Mouse (Mus musculus) T-helper 17 cell (primary cell): Measurements from ENCODE around the gene Hspa1a.
"Not testable (repeated sequence)": the region's sequence is repeated elsewhere in the genome, so short reads cannot be mapped to it uniquely, and the experiment has no call there.

Experiments used
- in situ Hi-C, 2 experiments: fragments of 300-600 bp; cut with MboI, MseI; formaldehyde crosslinking; loops; 1 replicate in 1 of 2; 2 replicates in 1 of 2; pipeline ENCODE4 v1.15.1; 2025; ENCODE audit warnings: high pct_unique_total_duplicates in 2 of 2

The Hspa1a gene

GRCm38 (mm10) chr17:34972069-34972749, at the start of gene Hspa1a, which contains the start of gene Hspa1l:
Hspa1a (minus strand) TSS chr17:34972156.
Hspa1l (plus strand) TSS chr17:34972703.
- in situ Hi-C loops, result not testable (repeated sequence)

DNA sequence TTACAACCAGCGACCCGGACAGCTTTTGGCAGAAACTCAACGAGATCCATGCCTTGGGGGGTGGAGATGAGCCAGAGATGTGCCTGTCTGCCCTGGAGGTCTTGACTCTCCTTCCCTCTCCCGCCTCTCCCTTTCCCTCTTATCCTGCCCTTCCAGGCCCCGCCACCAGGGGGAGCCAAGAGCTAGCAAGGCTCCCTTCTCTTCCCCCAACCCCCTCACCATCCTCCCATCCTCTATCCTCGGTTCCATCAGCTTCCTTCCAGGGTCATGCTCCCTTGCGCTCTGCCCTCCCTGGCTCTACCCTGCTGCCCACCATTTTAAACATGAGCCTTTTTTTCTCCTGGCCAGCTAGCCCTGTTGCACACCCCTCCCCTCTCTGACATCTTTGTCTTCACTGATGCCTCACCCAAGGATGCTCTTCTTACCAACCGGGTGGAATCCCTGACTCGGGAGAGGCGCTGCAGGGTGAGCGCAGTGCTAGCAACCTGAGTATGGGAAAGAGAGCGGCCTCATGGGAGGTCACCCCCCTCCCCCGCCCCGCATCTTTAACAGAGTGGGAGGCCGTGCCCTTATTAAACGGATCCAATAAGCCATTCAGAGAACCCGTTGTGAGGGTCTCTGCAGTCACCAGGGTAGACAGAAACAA, 49.3 kb upstream of the Hspa1a start:
- in situ Hi-C loops, result loop anchor here (5.0 kb wide), 1 partner anchor 41 kb away; no protein-coding TSS in a partner anchor

DNA sequence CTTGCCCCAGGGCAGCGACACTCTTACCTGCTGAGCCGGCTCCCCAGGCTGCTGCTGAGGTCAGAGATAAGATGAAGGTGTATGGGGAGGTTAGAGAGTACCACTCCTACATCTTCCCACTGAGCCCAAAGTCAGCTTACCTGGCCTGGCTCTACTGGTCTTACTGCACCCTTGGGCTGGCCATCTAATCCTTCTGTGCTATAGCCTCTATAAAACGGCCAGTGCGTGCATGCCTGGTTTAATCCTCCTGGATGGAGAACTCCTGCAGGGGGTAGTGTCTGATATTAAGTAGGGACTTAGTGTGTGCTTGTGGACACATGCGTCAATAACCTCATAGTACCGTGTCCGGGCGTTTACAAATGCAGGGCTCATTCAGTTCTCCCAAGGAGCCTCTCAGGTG, 48.6 kb upstream of the Hspa1a start:
- in situ Hi-C loops, result loop anchor here (5.0 kb wide), 1 partner anchor 42 kb away; no protein-coding TSS in a partner anchor

GRCm38 (mm10) chr17:35019894-35020293, 47.9 kb upstream of the Hspa1a start:
- in situ Hi-C loops, result loop anchor here (5.0 kb wide), 1 partner anchor 42 kb away; no protein-coding TSS in a partner anchor

- in situ Hi-C loops, result no loop called here
Observed at GRCm38 (mm10) chr17:35018171-35018570, 46.2 kb upstream of the Hspa1a start.

GRCm38 (mm10) chr17:35017706-35018030, 45.7 kb upstream of the Hspa1a start:
- in situ Hi-C loops, result no loop called here

GRCm38 (mm10) chr17:35016791-35017705, 45.1 kb upstream of the Hspa1a start:
- in situ Hi-C loops, result no loop called here

GRCm38 (mm10) chr17:35016376-35016775, 44.4 kb upstream of the Hspa1a start, which contains the start of gene Vwa7:
Vwa7 (plus strand) TSS chr17:35016579.
- in situ Hi-C loops, result no loop called here

- in situ Hi-C loops, result no loop called here
Observed at GRCm38 (mm10) chr17:35015296-35015695, 43.3 kb upstream of the Hspa1a start.

GRCm38 (mm10) chr17:35013221-35013620, 41.3 kb upstream of the Hspa1a start:
- in situ Hi-C loops, result no loop called here

GRCm38 (mm10) chr17:35012430-35012829, 40.5 kb upstream of the Hspa1a start:
- in situ Hi-C loops, result no loop called here

GRCm38 (mm10) chr17:35011440-35011839, 39.5 kb upstream of the Hspa1a start:
- in situ Hi-C loops, result no loop called here

DNA sequence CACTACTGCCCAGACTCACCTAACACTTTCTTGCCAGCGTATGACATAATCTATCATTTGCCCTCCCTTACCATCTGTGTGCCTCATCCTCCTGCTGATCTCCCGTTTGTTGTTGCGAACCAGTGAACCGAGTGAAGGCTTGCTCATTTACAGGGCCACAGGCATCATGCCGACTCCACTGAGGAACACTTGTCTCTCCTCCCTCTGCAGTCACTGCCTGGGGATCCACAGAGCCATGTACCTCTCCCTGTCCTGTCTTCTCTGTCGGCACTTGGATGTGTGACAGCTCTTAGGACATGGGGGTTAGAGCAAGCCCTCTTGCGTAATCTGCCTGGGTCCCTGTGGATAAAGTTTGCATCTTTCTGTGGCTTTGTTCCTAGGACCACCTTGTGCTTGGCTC, 37.6 kb upstream of the Hspa1a start:
- in situ Hi-C loops, result loop anchor here in 1 of 2 experiments (10.0 kb wide), 1 partner anchor 225 kb away; the partner anchor contains the start of genes Atp6v1g2 and Nfkbil1

DNA sequence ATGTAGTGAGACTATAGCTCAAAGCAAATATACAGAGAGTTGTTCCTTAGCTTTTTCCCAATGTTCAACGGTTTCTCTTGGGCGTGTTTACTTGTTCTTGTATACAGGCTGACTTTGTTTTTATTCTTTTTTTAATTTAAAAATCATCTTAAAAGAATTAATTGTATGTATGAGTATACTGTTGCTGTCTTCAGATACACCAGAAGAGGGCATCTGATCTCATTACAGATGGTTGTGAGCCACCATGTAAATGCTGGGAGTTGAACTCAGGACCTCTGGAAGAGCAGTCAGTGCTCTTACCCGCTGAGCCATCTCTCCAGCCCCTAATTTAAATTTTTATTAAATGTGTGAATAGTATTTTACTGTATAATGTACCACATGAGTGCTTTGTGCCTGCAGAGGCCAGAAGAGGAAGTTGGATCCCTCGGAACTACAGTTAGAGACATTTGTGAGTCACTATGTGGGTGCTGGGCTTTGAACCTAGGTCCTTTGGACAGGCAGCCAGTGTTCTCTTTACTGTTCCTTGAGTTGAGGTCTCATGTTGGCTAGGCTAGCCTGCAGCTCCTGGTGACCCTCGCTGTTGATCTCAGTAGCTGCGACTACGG, 35.5 kb upstream of the Hspa1a start:
- in situ Hi-C loops, result loop anchor here in 1 of 2 experiments (10.0 kb wide), 1 partner anchor 227 kb away; the partner anchor contains the start of genes Atp6v1g2 and Nfkbil1

DNA sequence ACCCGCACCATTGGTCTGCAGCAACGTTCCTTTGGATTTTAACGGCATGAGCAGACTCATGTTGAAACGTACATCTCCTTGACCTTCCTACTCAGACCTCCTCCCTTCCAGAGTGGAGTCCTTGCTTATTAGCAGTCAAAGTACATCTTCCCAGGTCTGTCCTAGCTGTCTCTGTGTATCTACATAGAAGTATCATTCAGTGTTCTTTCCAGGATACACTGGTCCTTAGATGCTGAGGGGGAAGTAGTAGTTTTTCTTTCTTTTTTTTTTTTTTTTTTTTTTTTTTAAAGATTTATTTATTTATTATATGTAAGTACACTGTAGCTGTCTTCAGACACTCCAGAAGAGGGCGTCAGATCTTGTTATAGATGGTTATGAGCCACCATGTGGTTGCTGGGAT, 33.9 kb upstream of the Hspa1a start:
- in situ Hi-C loops, result loop anchor here in 1 of 2 experiments (10.0 kb wide), 1 partner anchor 229 kb away; the partner anchor contains the start of genes Atp6v1g2 and Nfkbil1

DNA sequence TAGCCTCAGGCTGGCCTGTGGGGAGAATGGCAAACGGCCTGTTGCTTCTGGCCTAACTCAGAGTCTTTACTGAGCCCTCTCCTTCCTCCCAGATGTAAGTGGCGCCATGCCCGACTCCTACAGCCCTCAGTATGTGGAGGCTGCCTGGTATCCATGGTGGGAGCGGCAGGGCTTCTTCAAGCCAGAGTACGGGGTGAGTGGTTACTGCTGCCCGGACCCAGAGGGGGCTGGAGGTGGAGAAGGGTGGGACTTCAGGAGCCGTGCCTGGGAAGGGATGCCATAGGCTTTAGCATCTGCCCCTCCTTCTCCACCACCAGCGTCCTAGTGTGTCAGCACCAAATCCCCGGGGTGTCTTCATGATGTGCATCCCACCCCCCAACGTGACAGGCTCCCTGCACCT, 33.2 kb upstream of the Hspa1a start:
- in situ Hi-C loops, result loop anchor here in 1 of 2 experiments (10.0 kb wide), 1 partner anchor 230 kb away; the partner anchor contains the start of genes Atp6v1g2 and Nfkbil1

- in situ Hi-C loops, result loop anchor here (5.0 to 10.0 kb wide), 2 partner anchors 231 to 238 kb away; partner anchors contain the start of genes Atp6v1g2 (in 1 of the 2), Ddx39b (in 1 of the 2) and Nfkbil1 (in 1 of the 2)
Observed at GRCm38 (mm10) chr17:35004075-35004717, 32.2 kb upstream of the Hspa1a start.

DNA sequence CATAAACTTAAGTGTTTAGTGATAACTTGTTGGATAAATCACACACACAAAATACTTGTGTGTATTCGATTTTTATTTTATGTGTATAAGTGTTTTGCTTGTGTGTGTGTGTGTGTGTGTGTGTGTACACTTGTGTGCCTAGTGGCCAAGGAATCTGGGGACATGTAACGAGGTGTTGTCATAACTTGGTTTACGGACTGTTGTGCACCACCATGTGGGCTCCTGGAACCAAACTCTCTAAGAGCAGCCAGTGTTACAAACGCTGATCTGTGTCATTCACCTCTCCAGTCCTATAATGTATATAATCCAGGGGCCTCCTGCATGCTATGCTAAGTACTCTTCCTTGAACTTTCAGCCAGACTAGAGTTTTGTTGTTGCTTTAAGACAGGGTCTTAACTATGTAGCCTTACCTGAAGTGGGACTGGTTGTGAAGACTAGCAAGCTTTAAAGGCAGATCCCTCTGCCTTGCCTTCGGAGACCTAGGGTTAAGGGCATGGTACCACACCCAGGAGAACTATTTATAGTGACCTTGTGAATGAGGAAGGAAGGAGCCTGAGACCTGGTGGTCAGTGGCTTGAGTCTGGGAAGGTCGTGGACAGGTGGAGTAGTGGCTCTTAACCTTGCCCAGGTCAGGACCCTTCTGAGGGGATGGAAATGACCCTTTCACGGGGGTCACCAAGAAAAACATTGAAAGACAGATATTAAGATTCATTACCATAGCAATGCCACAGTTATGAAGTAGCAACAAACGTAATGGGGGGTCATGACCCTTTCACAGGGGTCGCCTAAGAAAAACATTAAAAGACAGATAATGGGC, 31.3 kb upstream of the Hspa1a start:
- in situ Hi-C loops, result loop anchor here (5.0 to 10.0 kb wide), 2 partner anchors 232 to 239 kb away; partner anchors contain the start of genes Atp6v1g2 (in 1 of the 2), Ddx39b (in 1 of the 2) and Nfkbil1 (in 1 of the 2)
